Comparison of ENCODE assay signal across 27 mouse cellular contexts in genomic region chr6:113250786-113251185, GRCm38 (mm10). TPM values are rescaled to one million over a fixed set of nuclear protein-coding genes. Genes with fewer than 3 reads are reported as not detected.
DNase-seq lines count a peak whose midpoint lies in the region; ATAC-seq and TF ChIP-seq lines count a peak whose summit lies in the region.
"Had no signal": no experiment of that assay in that cellular context is flagged by ENCODE, and none has a peak within 500 bp of the region (broad histone marks: within the 10 kb centered on the region; RNA-seq: fewer than 3 reads in every experiment).

No protein-coding gene starts in this region.

- peak; percentile 67 for ATAC-seq in lung, postnatal 0 days
- ATAC-seq in megakaryocyte progenitor cell, adult 5-6 weeks (replicated peaks; ENCODE audit: poor library complexity), result 0 out of 2 replicates have a peak, but pooled peaks have one; percentile 60
- ATAC-seq: activated CD4-positive, CD25-positive, alpha-beta regulatory T cell, adult 4 months; CD4-positive, CD25-positive, alpha-beta regulatory T cell, adult 4 months; forebrain, embryonic 13.5 days; forebrain, embryonic 15.5 days; forebrain, postnatal 0 days; Patski had no signal

- no peak for TF ChIP-seq CTCF in lung, postnatal 0 days (IDR thresholded peaks at IDR 0.05)
- TF ChIP-seq CTCF in lung, adult 2 months (IDR thresholded peaks at IDR 0.05; ENCODE audit: insufficient read depth, low read length), result no peak

- no peak for TF ChIP-seq POLR2A in lung, adult 2 months (IDR thresholded peaks at IDR 0.05; ENCODE audit: borderline replicate concordance, extremely low read depth, low read depth, low read length)

- no peak for TF ChIP-seq EP300 in lung, postnatal 0 days (IDR thresholded peaks at IDR 0.05)

- no peak overlapping the region for H3K4me3 ChIP-seq in lung, postnatal 0 days (ENCODE audit: low read depth, low read length)
- H3K4me3 ChIP-seq in lung, adult 2 months (replicated peaks; ENCODE audit: extremely low read depth, low read depth, low read length), result no peak overlapping the region
- H3K4me3 ChIP-seq: embryonic facial prominence, embryonic 10.5 days; embryonic facial prominence, embryonic 12.5 days; forebrain, embryonic 13.5 days; forebrain, embryonic 15.5 days had no signal

- no peaks in the 10 kb centered on the region for H3K9me3 ChIP-seq in lung, postnatal 0 days (ENCODE audit: low read length)
- H3K9me3 ChIP-seq: embryonic facial prominence, embryonic 10.5 days; embryonic facial prominence, embryonic 12.5 days; forebrain, embryonic 13.5 days; forebrain, embryonic 15.5 days; G1E had no signal

- no peaks in the 10 kb centered on the region for H3K27me3 ChIP-seq in lung, postnatal 0 days (replicated peaks; ENCODE audit: insufficient read depth, low read length)
- H3K27me3 ChIP-seq: CH12.LX; embryonic facial prominence, embryonic 12.5 days; forebrain, embryonic 13.5 days; forebrain, embryonic 15.5 days; Patski had no signal

- H3K4me2 ChIP-seq in lung, postnatal 0 days (replicated peaks; ENCODE audit: low read depth, low read length), result no peak overlapping the region
- H3K4me2 ChIP-seq: embryonic facial prominence, embryonic 12.5 days; forebrain, embryonic 13.5 days; forebrain, embryonic 15.5 days had no signal

- no peaks in the 10 kb centered on the region for H3K4me1 ChIP-seq in lung, postnatal 0 days (ENCODE audit: insufficient read depth, low read depth, low read length)
- no peaks in the 10 kb centered on the region; the same call in 1 of the 2 replicates for H3K4me1 ChIP-seq in lung, adult 2 months (ENCODE audit: control insufficient read depth, insufficient read depth, low read length)
- H3K4me1 ChIP-seq: embryonic facial prominence, embryonic 10.5 days; embryonic facial prominence, embryonic 12.5 days; forebrain, embryonic 13.5 days; forebrain, embryonic 15.5 days had no signal

- 59% methylated on average over 5 of the region's 5 CpGs for WGBS in lung, postnatal 0 days
- 68% methylated on average over 5 of the region's 5 CpGs for WGBS in lung, adult 2 months

- no peak overlapping the region for H3K27ac ChIP-seq in lung, postnatal 0 days (ENCODE audit: low read length)
- H3K27ac ChIP-seq: embryonic facial prominence, embryonic 10.5 days; embryonic facial prominence, embryonic 12.5 days; forebrain, embryonic 13.5 days; forebrain, embryonic 15.5 days had no signal

- H3K9ac ChIP-seq in lung, postnatal 0 days (replicated peaks; ENCODE audit: low read depth), result no peak overlapping the region
- H3K9ac ChIP-seq: embryonic facial prominence, embryonic 12.5 days; forebrain, embryonic 13.5 days; forebrain, embryonic 15.5 days; forebrain, postnatal 0 days had no signal

- H3K36me3 ChIP-seq in lung, postnatal 0 days (ENCODE audit: insufficient read depth, low read length), result peaks cover 27% of the 10 kb centered on the region

- DNase-seq in lung, postnatal 0 days (ENCODE audit: low spot score), result peak; percentile 42
- no peak for DNase-seq in lung, adult 2 months
- peak; percentile 30 for DNase-seq in lung, postnatal 36 days
- no peak for DNase-seq in lung, postnatal 14 days
- DNase-seq in adipocyte (ENCODE audit: low spot score), result peak; percentile 44
- DNase-seq in adrenal gland, adult 2 months, result no peak
- DNase-seq in kidney, adult 8-10 months, result no peak
- DNase-seq: adrenal gland, adult 8-10 months; adrenal gland, postnatal 14 days; adrenal gland, postnatal 36 days; B cell, adult 2 months; cerebellum, adult 11-12 months; cerebellum, adult 2 months; cerebellum, adult 9-10 months; cerebellum, postnatal 10 days; cerebellum, postnatal 25 days; forebrain, postnatal 0 days had no signal

RNA-seq across cellular contexts. Expression of gene Mtmr14, which starts 13.1 kb away (rescaled TPM):
- 27.4 and 33.6 TPM in 2 replicates for polyA plus RNA-seq in lung, postnatal 0 days (2015; fragmentation: Nextera tagmentation; extraction: Ambion mirVana)
- polyA plus RNA-seq in lung, adult 2 months (2012; rRNA removed), result 43.5 and 45.5 TPM in 2 replicates
- 22.7 and 24.3 TPM in 2 replicates for total RNA-seq in megakaryocyte progenitor cell, adult 5-6 weeks (2015)
- 39.7 and 55.8 TPM in 2 replicates for total RNA-seq in megakaryocyte progenitor cell, adult 5-6 weeks (2017)
- total RNA-seq in adrenal gland, adult 2 months (2021), result 10 to 100 TPM; 14.8 to 23.8 TPM
- polyA plus RNA-seq in adrenal gland, adult 2 months (2012; rRNA removed), result 46.7 and 47.1 TPM in 2 replicates

RNA-seq across cellular contexts. Expression of gene Cpne9, which starts 31.3 kb away (rescaled TPM):
- polyA plus RNA-seq in lung, postnatal 0 days (2015; fragmentation: Nextera tagmentation; extraction: Ambion mirVana), result not detected in 2 replicates
- polyA plus RNA-seq in lung, adult 2 months (2012; rRNA removed), result 0.06 TPM in 1 of 2 replicates, not detected in the other
- total RNA-seq in megakaryocyte progenitor cell, adult 5-6 weeks (2015), result 0.49 TPM in 1 of 2 replicates, not detected in the other
- not detected in 2 replicates for total RNA-seq in megakaryocyte progenitor cell, adult 5-6 weeks (2017)
- 1 to 10 TPM; 2.8 to 3.4 TPM for total RNA-seq in adrenal gland, adult 2 months (2021)
- polyA plus RNA-seq in adrenal gland, adult 2 months (2012; rRNA removed), result 2.2 and 7.4 TPM in 2 replicates

RNA-seq across cellular contexts. Expression of gene Lhfpl4, which starts 55.6 kb away (rescaled TPM):
- polyA plus RNA-seq in lung, postnatal 0 days (2015; fragmentation: Nextera tagmentation; extraction: Ambion mirVana), result 0.25 and 0.39 TPM in 2 replicates
- 0.92 and 0.93 TPM in 2 replicates for polyA plus RNA-seq in lung, adult 2 months (2012; rRNA removed)
- total RNA-seq in megakaryocyte progenitor cell, adult 5-6 weeks (2015), result 0.15 and 0.39 TPM in 2 replicates
- total RNA-seq in megakaryocyte progenitor cell, adult 5-6 weeks (2017), result not detected in 2 replicates
- total RNA-seq in adrenal gland, adult 2 months (2021), result 1 to 10 TPM; 2.3 to 5.4 TPM
- 3.8 and 5.5 TPM in 2 replicates for polyA plus RNA-seq in adrenal gland, adult 2 months (2012; rRNA removed)
- polyA plus RNA-seq: G1E had no signal

RNA-seq across cellular contexts. Expression of gene Brpf1, which starts 56.2 kb away (rescaled TPM):
- polyA plus RNA-seq in lung, postnatal 0 days (2015; fragmentation: Nextera tagmentation; extraction: Ambion mirVana), result 8.2 and 9.2 TPM in 2 replicates
- polyA plus RNA-seq in lung, adult 2 months (2012; rRNA removed), result 20.2 and 21.3 TPM in 2 replicates
- total RNA-seq in megakaryocyte progenitor cell, adult 5-6 weeks (2015), result 33.9 and 34.7 TPM in 2 replicates
- total RNA-seq in megakaryocyte progenitor cell, adult 5-6 weeks (2017), result 36.6 and 39.0 TPM in 2 replicates
- 10 to 100 TPM; 23.8 to 24.2 TPM for total RNA-seq in adrenal gland, adult 2 months (2021)
- 14.3 and 15.1 TPM in 2 replicates for polyA plus RNA-seq in adrenal gland, adult 2 months (2012; rRNA removed)

Comparison
In these comparisons a context has a peak if more than half of its experiments do, and no peak if none do; other contexts are left out.
1. DNase-seq: peak in lung, postnatal 0 days (single experiment), lung, postnatal 36 days (single experiment) and adipocyte (single experiment); none in lung, adult 2 months (single experiment), lung, postnatal 14 days (single experiment), adrenal gland, adult 2 months (single experiment) and kidney, adult 8-10 months (0 of 2).